Mouse (Mus musculus): Measurements from ENCODE around the gene Gm48552.
A peak's percentile ranks its signal among the peaks of the same experiment; 100 is the strongest.

Gene Gm48552

DNA sequence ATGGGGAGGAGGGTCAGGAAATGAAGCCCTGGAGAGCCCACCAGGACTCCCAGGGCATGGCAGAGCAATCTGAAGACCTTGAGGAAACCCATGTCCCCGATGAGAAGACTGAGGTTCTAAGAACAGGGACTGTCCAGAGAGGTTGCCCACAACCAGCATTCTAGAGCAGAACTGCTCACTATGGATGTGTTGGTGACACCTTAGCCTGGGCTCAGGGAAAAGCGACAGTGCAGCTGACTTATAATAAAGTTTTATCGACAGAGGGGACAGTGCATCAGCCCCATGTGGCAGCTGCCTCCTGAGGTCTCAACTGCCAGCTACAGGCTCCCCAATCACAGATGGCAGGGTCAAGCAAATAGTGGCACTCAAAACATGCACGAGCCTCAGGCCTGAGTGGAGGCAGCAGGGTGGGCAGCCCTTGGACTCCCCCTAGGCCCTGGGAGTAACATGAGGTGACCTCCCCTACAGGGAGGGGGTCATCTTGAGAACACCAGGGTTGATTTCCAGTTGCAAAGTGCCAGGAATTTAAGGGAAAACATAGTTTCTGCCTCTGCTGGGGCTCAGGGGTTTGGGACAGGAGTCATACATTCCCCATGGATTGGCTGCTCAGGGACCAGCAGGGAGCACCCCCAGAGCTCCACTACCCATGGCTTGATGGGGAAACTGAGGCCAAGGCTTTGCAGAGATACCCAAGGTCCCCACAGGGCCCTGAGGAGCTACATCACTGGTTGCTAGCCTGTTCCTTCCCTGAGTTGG lies 32.4 kb downstream of the Gm48552 start:
- DNase-seq = peak in 1 of 2 experiments; percentile 2

DNA sequence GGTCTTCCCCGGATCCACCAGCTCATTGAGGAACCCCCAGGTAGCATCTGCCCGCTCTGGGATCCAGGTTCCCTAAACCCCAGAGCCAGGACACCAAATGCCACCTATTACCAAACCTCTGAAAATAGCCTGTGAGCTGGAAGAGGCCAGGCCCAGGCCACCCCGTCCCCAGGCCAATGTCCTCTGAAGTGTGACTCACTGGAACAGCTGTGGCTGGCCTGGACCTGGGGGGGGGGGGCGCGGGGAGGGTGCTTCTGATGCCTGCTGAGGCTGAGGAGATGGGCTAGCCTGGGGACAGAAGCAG lies 32.9 kb downstream of the Gm48552 start:
- DNase-seq = no peak

DNA sequence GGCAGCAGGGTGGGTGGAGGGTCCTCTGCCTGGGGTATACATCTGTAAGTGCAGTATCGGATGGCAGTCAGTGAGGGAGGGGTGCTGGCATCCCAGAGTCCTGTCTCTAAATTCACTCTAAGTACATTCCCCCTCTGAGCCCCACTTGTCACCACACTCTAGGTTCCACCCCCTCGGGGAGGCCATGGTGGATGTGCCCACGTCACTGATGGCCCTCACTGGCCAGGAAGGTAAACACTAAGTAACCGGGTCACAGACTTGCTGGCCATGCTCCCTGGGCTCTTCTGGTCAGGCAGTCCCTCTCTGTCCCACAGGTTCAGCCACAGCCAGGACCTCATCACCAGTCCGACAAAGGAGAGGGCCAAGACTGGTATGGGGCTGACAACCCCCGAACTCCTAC lies 33.4 kb downstream of the Gm48552 start:
- peak in 1 of 2 experiments; percentile 3 for DNase-seq

DNA sequence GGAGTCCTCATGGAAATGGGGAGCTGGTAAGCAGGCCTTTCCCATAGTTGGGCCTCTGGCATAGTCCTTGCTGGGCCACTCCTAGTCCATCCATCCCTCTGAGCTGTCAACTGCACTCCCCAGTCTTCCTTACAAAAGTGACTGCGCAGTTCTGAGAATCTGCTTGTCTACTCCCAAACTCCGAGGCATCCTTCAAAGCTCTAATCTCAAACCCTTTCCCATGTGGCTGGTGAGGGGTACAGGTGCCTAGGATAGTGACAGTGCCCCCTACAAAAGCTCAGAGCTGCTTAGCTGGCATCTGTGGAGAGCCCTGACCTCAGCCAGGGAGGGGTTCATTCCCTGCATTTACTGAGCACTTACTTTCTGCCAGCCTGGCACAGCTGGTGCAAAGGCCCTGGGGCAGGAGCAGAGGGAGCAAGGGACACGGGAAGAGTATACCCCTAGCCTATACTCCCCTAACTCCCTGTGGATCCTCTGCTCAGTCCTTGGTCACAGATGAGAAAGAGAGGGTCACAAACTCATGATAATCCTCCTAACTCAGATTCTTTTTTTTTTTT lies 33.9 kb downstream of the Gm48552 start:
- DNase-seq = no peak

DNA sequence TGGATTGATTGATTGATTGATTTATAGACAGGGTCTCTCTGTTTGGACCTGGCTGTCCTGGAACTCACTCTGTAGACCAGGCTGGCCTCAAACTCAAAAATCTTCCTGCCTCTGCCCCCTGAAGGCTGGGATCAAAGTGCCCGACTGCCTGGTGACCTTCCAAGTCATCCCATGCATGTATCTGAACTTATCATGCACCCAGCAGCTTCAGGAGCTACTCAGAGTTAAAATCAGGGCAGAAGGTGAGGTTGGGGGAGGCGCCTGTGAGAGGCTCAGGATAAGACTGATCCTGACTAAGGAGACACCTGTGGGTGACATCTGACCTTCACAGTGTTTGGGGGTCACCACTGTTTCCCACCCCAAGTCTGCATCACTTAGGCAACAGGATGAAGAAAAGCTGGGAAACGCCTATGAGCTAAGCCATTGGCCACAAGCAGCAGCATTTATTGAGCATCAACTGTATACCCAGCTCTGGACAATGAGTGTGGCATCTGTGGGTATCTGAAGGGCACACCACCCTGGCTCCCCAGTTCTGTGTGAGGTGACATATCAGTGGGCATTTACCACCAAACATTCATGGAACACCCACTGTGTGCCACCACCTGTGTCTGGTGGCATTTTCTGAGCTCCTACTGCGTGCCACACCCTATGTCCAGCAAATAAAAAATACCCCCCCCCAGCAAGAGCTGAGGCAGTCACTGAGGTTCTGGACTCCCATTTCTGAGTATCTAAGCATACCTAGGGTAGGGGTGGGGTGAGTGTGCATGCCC lies 34.9 kb downstream of the Gm48552 start:
- DNase-seq = peak in 1 of 2 experiments; percentile 1

DNA sequence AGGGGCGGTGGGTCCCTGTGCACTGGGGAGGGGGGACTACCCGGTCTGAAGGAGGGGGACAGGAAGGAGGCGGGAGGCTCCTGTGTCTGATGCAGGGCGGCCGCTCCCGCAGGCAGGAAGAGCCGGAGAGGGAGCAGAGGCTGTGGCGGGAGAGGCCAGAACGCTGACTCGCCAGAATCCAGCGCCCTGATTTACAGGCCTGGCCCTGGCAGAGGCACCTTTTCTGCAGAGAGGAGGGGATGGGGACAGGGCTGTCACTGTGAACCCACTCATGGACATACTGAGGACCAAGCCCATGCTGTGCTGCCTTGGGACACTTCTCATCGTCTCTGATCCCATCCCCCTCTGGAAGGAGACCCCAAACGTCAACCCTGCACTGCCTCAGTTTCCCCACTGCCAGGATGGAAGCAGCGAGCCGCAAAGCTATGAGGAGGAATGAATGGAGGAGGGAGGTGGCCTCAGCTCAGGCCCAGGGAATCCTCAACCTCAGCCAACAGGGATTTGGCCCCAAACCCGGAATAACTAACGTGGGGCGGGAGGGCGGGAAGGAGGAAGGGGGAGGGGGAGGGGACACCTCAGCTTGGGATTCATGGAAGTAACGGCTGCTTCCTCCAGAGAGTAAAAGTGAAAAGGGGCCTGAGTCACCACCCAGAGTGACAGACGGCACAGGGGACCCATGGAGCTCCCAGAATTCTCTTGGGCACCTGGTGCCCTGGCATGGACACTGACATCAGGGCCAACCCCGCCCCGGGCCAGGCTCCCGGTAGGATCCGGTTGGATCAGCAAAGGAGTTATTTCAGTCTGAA lies 35.6 kb downstream of the Gm48552 start:
- peak; percentile 3 to 5 for DNase-seq

DNA sequence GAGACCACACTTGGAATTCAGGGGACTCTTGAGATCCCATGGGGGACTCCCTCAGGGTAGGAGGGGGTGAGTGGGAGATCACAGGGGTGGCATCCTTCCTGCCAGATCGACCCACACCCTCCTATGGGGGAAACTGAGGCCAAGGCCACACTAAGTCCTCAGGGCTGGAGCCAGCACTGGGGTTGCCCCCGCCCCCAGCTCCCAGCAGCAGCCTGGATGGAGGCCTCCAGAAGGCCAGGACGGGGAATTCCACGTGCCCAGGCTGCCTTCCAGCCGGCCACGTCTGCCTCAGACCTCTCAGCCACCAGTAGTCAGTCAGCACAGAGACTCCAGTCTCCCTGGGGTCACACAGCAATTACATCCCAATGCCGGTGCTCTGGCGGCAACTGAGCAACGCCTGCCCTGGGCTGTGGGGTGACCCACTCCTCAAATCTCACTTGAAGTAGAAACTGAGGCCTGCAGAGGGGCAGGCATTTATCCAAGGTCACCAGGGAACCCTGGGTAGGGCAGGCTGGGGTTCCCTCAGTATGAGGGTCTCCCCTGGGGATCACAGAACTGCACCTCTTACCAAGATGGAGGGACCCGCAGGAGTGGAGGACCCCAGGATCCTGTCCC lies 36.5 kb downstream of the Gm48552 start:
- peak; percentile 6 to 10 for DNase-seq

DNA sequence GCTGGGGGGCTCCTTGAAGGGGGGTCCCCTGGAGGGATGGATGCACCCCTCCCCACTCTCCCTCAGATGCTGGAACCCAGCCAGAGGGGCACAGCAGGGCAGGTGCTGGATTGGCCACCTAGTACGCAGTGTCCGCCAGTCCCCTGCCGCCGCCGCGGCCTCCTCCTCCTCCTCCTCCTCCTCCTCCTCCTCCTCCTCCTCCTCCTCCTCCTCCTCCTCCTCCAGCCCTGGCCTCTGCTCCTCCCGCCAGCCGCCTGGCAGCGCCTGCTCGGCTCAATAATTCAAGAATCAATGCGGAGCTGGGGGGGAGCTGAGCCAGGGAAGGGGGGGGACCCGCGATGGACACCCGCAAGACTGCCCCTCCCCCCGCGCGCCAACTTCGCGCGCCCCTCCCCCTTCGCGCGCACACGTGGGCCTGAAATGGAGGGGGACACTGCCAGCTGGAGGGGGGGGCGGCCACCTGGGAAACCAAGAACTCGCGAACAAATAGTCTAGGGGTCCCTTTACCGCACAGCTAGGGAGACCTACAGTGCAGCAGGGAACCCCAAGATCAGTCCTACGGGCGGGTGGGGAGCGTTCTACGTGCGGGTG lies 37.4 kb downstream of the Gm48552 start:
- DNase-seq = peak; percentile 4

DNA sequence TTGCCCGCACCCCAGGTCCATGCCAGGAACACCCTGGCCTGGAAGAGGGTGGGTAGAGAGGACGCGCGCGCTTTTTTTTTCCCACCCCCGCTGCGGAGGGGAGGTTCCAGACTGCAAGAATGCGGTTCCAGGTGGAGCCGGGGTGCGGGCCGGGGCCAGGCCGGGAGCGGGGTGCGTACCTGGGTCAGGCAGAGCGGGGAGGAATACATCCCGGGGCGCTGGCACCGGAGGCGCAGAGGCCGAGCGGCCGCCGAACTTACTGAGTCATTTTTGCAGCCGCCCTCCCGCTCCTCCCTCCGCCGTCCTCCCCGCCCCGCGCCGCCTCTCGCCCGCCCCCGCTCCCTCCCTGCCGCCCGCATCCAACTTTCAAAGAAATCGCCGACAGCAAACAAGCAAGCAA lies 38.1 kb downstream of the Gm48552 start:
- peak; percentile 17 to 39 for DNase-seq

DNA sequence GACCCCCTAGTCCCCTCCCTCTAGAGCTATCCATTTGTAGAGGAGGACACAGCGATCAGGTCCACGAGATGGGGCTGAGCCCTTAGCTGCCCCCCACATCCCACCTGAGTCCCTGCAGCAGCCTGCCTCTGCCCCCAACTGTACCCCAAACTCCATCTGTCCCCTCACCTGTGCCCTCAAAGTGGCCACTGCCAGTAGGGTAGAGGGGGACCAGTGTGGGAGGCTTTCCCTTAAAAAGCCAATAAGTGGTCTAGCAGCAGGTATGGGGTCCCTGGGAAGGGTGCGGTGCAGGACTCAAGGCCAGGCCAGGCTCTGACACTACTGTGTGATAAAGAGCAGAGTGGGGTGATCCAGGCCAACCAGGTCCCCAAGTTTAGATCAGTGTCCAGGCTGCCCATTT lies 38.5 kb downstream of the Gm48552 start:
- no peak for DNase-seq

DNA sequence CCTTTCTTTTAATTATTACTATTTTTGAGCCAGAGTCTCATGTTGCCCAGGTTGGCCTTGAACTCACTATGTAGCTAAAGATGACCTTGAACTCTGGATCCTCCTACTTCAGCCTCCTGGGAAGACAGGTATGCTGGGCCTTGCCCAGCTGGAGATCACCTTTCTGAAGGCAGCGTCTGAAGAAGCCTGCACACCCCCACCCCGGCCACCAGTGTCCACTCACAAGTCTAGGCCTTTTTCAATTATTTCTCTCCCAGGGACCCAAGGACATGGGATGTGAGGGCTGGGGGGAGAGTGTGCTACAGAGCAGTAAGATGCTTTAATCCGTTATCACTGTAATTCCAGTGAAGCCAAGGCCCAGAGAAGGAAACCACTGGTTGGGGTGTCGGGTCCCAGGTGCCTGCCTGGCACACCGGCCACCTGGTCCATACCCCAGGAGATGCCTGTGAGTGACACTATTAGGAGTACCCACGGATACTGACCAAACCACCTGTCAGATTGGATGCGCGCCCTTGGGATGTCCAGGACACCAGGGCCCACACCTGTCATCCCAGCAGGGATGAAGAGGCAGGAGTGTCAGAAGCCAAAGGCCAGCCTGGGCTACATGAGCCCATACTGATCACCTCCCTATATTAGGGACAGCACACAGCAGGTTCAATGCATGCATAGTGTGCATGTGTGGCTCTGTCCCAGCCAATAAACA lies 39.1 kb downstream of the Gm48552 start:
- peak; percentile 2 to 3 for DNase-seq

DNA sequence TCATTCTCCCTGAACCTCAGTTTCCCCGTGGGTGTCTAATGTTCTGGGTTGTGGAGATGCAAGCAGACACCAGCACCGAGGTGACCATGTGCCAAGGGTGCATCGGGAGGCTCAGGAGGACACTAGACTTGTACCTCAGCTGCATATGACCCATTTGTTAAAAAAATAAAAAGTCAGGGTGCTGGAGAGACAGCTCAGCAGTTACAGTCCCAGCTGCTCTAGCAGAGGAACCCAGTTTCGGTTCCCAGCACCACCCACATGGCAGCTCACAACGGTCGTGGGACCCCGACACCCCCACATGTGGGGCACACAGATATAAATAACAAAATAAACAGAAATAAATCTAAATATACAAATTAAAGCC lies 39.7 kb downstream of the Gm48552 start:
- peak in 1 of 2 experiments; percentile 3 for DNase-seq

DNA sequence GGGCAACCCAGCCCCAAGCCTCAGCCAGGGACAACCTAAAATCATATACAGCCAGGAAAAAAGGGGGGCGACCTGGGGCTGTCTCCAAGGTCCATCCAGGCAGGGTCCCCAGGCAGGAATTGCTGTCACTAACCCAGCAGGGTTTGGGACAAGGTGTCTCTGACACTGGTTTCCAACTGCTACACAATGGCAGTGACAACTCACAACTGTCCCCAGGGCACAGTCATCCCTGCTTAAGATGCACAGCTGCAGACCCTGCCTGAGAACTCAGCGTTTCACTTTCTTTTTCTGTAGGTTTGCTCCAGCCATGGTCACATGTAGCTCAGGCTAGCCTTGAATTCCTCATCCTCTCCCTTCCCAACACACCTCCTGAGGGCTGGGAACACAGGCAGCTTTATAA lies 40.3 kb downstream of the Gm48552 start:
- DNase-seq = peak; percentile 6

DNA sequence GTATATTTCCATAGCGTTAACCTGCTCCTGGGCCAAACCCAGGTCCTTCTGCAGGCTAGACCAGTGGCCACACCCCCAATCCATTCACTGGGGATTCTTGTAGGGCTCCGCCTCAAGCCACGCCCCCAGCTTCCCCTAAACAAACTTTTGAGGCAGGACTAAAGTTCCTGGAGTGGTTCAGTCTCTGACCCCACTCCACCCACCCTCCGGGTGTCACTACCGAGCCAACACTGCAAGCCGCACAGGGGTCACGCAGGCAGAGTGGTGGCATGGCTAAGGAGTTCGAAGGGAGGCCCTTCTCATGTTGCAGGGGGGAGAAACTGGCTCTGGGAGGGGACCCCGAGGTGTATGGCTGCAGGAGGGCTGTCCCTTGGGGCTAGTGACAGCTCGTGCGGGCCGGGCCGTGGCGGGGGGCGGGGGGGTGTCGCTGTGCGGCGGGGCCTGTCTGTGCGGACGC lies 40.8 kb downstream of the Gm48552 start:
- peak; percentile 81 to 85 for DNase-seq

DNA sequence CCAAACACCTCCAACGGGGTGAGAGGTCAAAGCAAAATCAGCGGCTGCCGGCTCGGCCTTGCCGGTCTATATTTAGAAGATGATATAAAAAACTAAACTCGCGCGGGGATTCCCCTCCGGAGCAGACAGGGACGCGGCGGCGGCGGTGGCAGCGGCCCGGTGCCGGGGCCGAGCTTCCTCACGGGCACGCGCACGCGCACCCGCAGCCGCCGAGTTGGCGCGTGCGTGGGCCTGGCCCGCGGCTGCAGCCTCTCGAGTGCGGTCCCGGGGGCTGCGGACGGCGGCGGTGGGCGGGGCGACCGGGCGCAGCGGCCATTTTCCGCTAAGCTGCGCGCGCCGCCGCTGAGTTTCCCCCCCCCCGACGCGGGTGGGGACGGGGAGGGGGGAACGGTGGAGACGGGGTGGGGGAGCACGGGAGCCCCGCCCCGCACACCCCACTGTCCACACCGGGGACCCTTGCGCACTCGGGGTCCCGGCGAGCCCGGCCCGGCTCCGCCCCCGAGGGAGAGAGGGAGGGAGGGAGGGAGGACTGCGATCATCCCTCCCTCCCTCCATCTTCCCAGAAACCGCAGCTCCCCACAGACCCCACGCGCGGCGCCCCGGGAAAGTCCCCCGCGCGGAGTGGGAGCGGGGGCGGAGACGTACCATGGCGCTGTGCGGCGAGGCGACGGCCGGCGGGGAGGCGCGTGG lies 41.5 kb downstream of the Gm48552 start:
- peak; percentile 73 to 82 for DNase-seq

DNA sequence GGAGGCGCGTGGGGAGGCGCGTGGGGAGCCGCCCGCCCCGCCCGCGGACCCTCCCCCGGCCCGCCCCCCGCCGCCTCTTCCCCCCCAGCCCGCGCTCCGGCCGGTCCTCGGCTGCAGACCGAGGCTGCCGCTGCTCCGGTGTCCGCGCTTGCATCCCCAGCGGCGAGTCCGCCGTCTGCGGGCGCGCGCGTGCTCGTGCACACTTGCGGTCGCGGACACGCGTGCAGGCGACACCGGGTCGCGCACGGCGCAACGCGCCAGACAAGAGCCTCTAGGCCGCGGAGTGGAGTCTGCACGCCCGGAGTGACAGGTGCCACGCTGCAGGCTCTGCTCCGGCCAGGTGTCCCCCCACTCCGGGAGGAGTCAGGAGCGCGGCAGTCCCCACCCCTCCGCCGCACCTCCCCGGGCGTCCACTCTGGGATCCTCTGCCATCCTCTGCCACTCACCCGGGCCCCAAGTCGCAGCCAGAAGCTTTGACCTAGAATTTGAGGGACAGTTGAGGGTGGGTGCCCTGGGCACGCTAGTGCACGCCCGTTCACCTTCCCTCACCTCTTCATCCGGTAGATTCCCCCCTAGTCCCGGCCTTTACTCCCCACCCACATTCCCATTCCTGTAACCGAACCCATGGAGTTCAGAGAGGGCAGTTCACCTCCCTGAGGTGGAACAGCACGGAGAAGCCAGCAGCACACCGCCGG lies 42.2 kb downstream of the Gm48552 start:
- peak; percentile 54 to 65 for DNase-seq

DNA sequence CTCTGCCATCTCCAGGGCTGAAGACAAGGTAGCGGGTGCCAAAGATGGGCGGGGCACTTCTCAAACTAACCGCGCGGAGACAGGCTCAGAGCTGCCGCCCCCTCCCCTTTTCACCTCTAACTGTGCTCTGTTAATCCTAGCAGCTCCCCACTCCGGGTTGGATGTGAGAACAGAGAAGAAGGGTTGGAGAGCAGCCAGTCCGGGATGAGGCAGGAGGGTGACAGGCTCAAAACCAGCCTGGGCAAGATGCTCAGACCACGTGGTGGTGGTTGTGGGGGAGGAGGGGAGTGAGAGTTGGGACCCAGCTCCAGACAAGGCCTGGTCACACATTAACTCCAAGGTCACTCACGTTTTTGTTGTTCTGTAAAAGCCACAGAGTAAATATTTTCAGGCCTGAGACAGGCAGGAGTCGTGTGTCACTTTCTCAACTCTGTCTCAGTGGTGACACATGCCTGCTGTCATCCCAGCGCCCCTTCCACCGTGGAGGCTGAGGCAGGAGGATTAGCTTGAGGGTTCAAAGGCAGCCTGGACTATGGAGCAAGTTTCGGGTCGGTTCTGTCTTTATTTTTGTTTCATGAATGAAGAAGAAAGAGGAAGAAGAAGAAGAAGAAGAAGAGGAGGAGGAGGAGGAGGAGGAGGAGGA lies 42.8 kb downstream of the Gm48552 start:
- DNase-seq = no peak

DNA sequence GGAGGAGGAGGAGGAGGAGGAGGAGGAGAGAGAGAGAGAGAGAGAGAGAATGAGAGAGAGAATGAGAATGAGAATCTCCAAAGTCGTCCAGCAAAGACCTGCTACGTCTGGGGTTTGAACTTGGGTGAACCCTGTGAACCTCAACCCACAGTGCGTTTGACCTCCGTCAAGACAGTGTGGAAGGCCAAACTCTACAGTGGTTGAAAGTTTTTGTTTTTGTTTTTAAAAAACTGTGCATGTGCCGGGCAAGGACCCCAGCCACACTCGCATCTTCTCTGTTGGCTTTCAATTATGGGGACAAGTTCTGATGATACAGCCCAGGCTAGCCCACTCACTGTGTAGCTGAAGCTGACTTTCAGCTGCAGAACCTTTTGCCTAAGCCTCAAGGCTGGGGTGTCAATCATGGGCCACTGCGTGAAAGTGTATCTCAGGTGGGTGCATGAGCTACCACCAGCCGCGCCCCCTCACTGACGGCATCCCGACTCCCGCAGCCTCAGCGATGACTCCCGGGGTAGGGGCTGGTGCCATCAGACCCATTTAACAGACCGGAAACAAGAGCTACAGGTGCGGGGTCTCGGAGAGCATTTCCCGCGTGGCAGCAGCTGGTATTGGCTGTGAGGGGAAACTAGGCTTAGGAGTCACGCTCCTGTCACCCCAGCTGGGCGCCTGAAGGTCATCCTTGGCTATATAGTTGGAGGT lies 43.5 kb downstream of the Gm48552 start:
- DNase-seq = no peak

DNA sequence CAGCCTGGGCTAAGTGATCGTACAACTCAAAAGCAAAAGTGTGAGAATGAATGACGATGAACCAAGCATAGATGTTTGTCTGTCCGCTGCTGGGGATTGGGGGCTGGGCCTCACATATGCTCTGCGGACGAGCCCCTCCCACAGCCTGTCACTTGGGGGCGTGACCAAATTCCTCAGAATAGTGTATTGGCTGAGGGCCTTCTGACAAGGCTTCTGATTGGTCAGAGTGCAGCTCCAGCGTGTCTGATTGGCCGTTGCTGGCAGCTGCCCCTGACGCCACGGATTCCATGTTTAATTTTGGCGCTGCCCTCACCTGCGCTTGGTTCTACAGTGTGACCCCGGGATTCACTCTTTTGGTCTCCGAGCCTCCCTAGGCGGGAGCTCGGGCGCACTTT lies 44.1 kb downstream of the Gm48552 start:
- DNase-seq = peak; percentile 85 to 88

Measured in spleen, adult 18-20 months (tissue).